Mouse (Mus musculus) urinary bladder, postnatal 14 days (tissue): ENCODE measurements around the gene Taok2.

Experiments used
- DNase-seq: peaks from one replicate; pipeline ENCODE4 v3.0.0; 2021; ENCODE audit warnings: low spot score

Taok2 gene

GRCm38 (mm10) chr7:126825403-126825802, 59.1 kb downstream of the Taok2 start:
- no peak for DNase-seq

DNA sequence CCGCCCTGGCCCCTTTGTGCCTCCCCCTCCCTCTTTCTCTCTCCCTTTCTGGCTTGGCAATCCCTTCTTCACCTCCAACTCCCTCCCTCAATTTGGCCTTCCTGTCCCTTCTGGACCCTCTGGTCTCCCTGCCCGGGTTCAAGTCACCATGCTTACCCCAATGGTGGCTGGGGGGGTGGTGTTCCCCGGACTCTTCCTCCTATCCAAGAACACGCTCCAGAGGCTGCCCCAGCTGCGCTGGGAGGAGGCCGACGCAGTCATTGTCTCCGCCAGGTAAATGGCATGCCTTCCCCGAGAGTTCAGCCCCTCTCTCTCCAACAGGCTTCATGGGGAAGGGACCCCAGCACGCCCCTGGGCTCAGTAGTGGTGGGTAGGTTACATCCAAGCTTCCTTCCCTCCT, 60.6 kb downstream of the Taok2 start:
- DNase-seq, result no peak

- DNase-seq, result no peak
Measured at GRCm38 (mm10) chr7:126823202-126823711, 61.2 kb downstream of the Taok2 start.

GRCm38 (mm10) chr7:126822741-126823140, 61.8 kb downstream of the Taok2 start:
- DNase-seq, result no peak

GRCm38 (mm10) chr7:126821835-126822511, 62.5 kb downstream of the Taok2 start:
- peak; percentile 79 for DNase-seq

GRCm38 (mm10) chr7:126818818-126819217, 65.7 kb downstream of the Taok2 start:
- no peak for DNase-seq

GRCm38 (mm10) chr7:126817595-126817994, 66.9 kb downstream of the Taok2 start:
- DNase-seq, result no peak

- no peak for DNase-seq
Measured at GRCm38 (mm10) chr7:126816494-126816893, 68.0 kb downstream of the Taok2 start.

GRCm38 (mm10) chr7:126815726-126816222, 68.7 kb downstream of the Taok2 start:
- no peak for DNase-seq
